Mouse (Mus musculus): ENCODE data around the gene Ccdc54.

DNA sequence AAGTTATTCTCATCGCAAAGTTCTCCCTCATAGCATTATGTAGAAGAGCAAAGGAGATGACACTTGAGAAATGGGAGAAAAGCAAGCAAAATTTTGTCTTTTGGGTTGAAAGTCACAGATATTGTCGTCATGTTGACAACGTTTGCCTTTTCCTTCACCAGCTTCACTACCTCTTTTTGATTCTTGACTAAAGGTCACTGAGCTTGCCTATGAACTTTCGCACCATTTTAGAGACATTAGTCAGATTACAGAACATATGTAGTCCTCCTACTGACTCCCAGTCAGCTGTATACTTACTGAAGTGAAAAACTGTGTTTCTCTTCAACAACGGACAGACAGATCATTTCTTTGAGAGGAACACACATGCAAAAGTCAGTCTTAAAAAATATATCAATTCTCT lies 40.0 kb downstream of the Ccdc54 start:
- TF ChIP-seq POLR2A (IDR thresholded peaks at IDR 0.05; ENCODE audit: borderline replicate concordance, low read depth, low read length): no peak
- TF ChIP-seq CTCF (IDR thresholded peaks at IDR 0.05; ENCODE audit: low read depth, low read length): no peak

Measured in bone marrow macrophage, adult 2 months (primary cell).